Comparison of ENCODE assay signal across 15 mouse cellular contexts in genomic region chr2:16491242-16491641, GRCm38 (mm10).
DNase-seq lines count a peak whose midpoint lies in the region; ATAC-seq and TF ChIP-seq lines count a peak whose summit lies in the region.
"Had no signal": no experiment of that assay in that cellular context is flagged by ENCODE, and none has a peak within 500 bp of the region (broad histone marks: within the 10 kb centered on the region; RNA-seq: fewer than 3 reads in every experiment).

No protein-coding gene starts in this region.

- peak; percentile 48 for DNase-seq in kidney, adult 2 months
- DNase-seq in c-Kit-positive CD71-negative TER-119-negative erythroid progenitor cells, embryonic 14.5 days (ENCODE audit: low read depth): peak; percentile 16
- DNase-seq in lung, postnatal 36 days: peak; percentile 34
- DNase-seq in left cerebral cortex, adult 8-10 months (ENCODE audit: low spot score in 2 of 2): no peak
- DNase-seq: adrenal gland, postnatal 10 days; gastrocnemius, postnatal 25 days; layer of hippocampus, adult 9-11 months; midbrain, embryonic 14.5 days had no signal

- no peaks in the 10 kb centered on the region for H3K36me3 ChIP-seq in kidney, adult 2 months (ENCODE audit: control insufficient read depth, insufficient read depth, low read length)
- no peaks in the 10 kb centered on the region for H3K36me3 ChIP-seq in kidney, embryonic 14.5 days (ENCODE audit: control insufficient read depth, insufficient read depth, low read length)
- H3K36me3 ChIP-seq: forebrain, embryonic 15.5 days; hindbrain, embryonic 10.5 days; intestine, embryonic 15.5 days; neural tube, embryonic 12.5 days had no signal

- H3K9me3 ChIP-seq in kidney, embryonic 14.5 days (ENCODE audit: control insufficient read depth, low read length): no peaks in the 10 kb centered on the region
- H3K9me3 ChIP-seq: forebrain, embryonic 15.5 days; hindbrain, embryonic 10.5 days; intestine, embryonic 15.5 days; neural tube, embryonic 12.5 days had no signal

- ATAC-seq in kidney, embryonic 14.5 days (ENCODE audit: low FRiP score, low TSS enrichment): no peak
- ATAC-seq in granulocyte monocyte progenitor cell, adult 5-6 weeks (replicated peaks; ENCODE audit: poor library complexity, severe bottlenecking): peak; percentile 99
- ATAC-seq in frontal cortex, adult (ENCODE audit: low TSS enrichment): no peak
- ATAC-seq: forebrain, embryonic 15.5 days; intestine, embryonic 15.5 days had no signal

- WGBS in kidney, adult 2 months: 34% methylated on average over 3 of the region's 3 CpGs
- WGBS in kidney, embryonic 14.5 days: 62% methylated on average over 3 of the region's 3 CpGs

- 0 out of 2 replicates have a peak, but pooled peaks cover 3% of the 10 kb centered on the region for H3K4me1 ChIP-seq in kidney, adult 2 months (ENCODE audit: control insufficient read depth, insufficient read depth, low read length)
- H3K4me1 ChIP-seq in kidney, embryonic 14.5 days (ENCODE audit: control insufficient read depth, insufficient read depth, low read length): no peaks in the 10 kb centered on the region
- H3K4me1 ChIP-seq: forebrain, embryonic 15.5 days; hindbrain, embryonic 10.5 days; intestine, embryonic 15.5 days; neural tube, embryonic 12.5 days had no signal

- H3K4me2 ChIP-seq in kidney, embryonic 14.5 days (replicated peaks; ENCODE audit: low read depth, low read length): no peak overlapping the region
- H3K4me2 ChIP-seq: forebrain, embryonic 15.5 days; intestine, embryonic 15.5 days; neural tube, embryonic 12.5 days had no signal

- no peak for TF ChIP-seq POLR2A in kidney, adult 2 months (IDR thresholded peaks at IDR 0.05; ENCODE audit: low read depth, low read length)

- H3K27ac ChIP-seq in kidney, adult 2 months (ENCODE audit: insufficient read depth, low read depth, low read length): no peak overlapping the region
- H3K27ac ChIP-seq in kidney, embryonic 14.5 days (ENCODE audit: low read depth, low read length): no peak overlapping the region
- H3K27ac ChIP-seq: forebrain, embryonic 15.5 days; hindbrain, embryonic 10.5 days; intestine, embryonic 15.5 days; neural tube, embryonic 12.5 days had no signal

- no peak overlapping the region for H3K9ac ChIP-seq in kidney, embryonic 14.5 days (ENCODE audit: low read depth, low read length)
- H3K9ac ChIP-seq: forebrain, embryonic 15.5 days; intestine, embryonic 15.5 days; neural tube, embryonic 12.5 days had no signal

- no peak overlapping the region for H3K4me3 ChIP-seq in kidney, adult 2 months (ENCODE audit: insufficient read depth, low read depth, low read length)
- no peak overlapping the region for H3K4me3 ChIP-seq in kidney, embryonic 14.5 days (ENCODE audit: low read length)
- H3K4me3 ChIP-seq: forebrain, embryonic 15.5 days; hindbrain, embryonic 10.5 days; intestine, embryonic 15.5 days; neural tube, embryonic 12.5 days had no signal

- H3K27me3 ChIP-seq in kidney, adult 2 months (replicated peaks; ENCODE audit: control insufficient read depth, insufficient read depth, low read length): no peaks in the 10 kb centered on the region
- no peaks in the 10 kb centered on the region for H3K27me3 ChIP-seq in kidney, embryonic 14.5 days (ENCODE audit: control insufficient read depth, insufficient read depth, low read length)
- H3K27me3 ChIP-seq: forebrain, embryonic 15.5 days; intestine, embryonic 15.5 days; neural tube, embryonic 12.5 days had no signal

- no peak for TF ChIP-seq CTCF in kidney, adult 2 months (conservative IDR thresholded peaks at IDR 0.05; ENCODE audit: insufficient read depth, insufficient read length, low read depth, low read length)

Comparison
In these comparisons a context has a peak if more than half of its experiments do, and no peak if none do; other contexts are left out.
1. DNase-seq: peak in kidney, adult 2 months (single experiment), c-Kit-positive CD71-negative TER-119-negative erythroid progenitor cells, embryonic 14.5 days (single experiment) and lung, postnatal 36 days (single experiment); none in left cerebral cortex, adult 8-10 months (0 of 2).